Mouse (Mus musculus) embryonic facial prominence, embryonic 12.5 days (tissue): ENCODE data around the gene Tmem120a. TPM values are rescaled to one million over a fixed set of nuclear protein-coding genes. Genes with fewer than 3 reads are reported as not detected.

Source experiments
- ATAC-seq: fragments of 200-750 bp; cut with Nextera tagmentation; 2 replicates; pipeline ENCODE4 v1.8.0; 2017; ENCODE audit not compliant: insufficient number of reproducible peaks, insufficient read depth, low FRiP score, low TSS enrichment
- H3K27ac ChIP-seq: fragments of 300-500 bp; sonication (generic); 2 replicates; pipeline ENCODE4 v1.5.1; 2016; ENCODE audit warnings: mild to moderate bottlenecking
- H3K27me3 ChIP-seq: fragments of 300-500 bp; sonication (generic); 2 replicates; pipeline ENCODE4 v1.6.1; 2016; ENCODE audit warnings: mild to moderate bottlenecking, moderate library complexity
- H3K36me3 ChIP-seq: fragments of 300-500 bp; sonication (generic); 2 replicates; pipeline ENCODE4 v1.6.1; 2016; ENCODE audit warnings: mild to moderate bottlenecking
- H3K4me1 ChIP-seq: fragments of 300-500 bp; sonication (generic); 2 replicates; pipeline ENCODE4 v1.6.1; 2016
- H3K4me2 ChIP-seq: fragments of 300-500 bp; sonication (generic); replicated peaks from 2 replicates; pipeline ENCODE4 v1.6.1; 2016; ENCODE audit warnings: mild to moderate bottlenecking, moderate library complexity
- H3K4me3 ChIP-seq: fragments of 300-500 bp; sonication (generic); 2 replicates; pipeline ENCODE4 v1.5.1; 2016; ENCODE audit warnings: mild to moderate bottlenecking
- H3K9ac ChIP-seq: fragments of 300-500 bp; sonication (generic); 2 replicates; pipeline ENCODE4 v1.6.1; 2016; ENCODE audit warnings: mild to moderate bottlenecking, moderate library complexity
- H3K9me3 ChIP-seq: fragments of 300-500 bp; sonication (generic); 2 replicates; pipeline ENCODE4 v1.6.1; 2016; ENCODE audit warnings: mild to moderate bottlenecking, moderate library complexity
- WGBS: fragments of 180-500 bp; shearing (Covaris S2); methylation state at CpG from one replicate; pipeline ENCODE4 v1.1.7; 2016; 5-methylcytosine and 5-hydroxymethylcytosine counted together
- polyA plus RNA-seq: library from polyadenylated mRNA; unstranded; fragments of >200 nt; fragmentation: Nextera tagmentation; extraction: Ambion mirVana; gene quantifications from 2 replicates; pipeline ENCODE4 v1.2.1, GENCODE M21; 2016

Gene Tmem120a
- 50.4 and 53.1 TPM in 2 replicates for polyA plus RNA-seq

DNA sequence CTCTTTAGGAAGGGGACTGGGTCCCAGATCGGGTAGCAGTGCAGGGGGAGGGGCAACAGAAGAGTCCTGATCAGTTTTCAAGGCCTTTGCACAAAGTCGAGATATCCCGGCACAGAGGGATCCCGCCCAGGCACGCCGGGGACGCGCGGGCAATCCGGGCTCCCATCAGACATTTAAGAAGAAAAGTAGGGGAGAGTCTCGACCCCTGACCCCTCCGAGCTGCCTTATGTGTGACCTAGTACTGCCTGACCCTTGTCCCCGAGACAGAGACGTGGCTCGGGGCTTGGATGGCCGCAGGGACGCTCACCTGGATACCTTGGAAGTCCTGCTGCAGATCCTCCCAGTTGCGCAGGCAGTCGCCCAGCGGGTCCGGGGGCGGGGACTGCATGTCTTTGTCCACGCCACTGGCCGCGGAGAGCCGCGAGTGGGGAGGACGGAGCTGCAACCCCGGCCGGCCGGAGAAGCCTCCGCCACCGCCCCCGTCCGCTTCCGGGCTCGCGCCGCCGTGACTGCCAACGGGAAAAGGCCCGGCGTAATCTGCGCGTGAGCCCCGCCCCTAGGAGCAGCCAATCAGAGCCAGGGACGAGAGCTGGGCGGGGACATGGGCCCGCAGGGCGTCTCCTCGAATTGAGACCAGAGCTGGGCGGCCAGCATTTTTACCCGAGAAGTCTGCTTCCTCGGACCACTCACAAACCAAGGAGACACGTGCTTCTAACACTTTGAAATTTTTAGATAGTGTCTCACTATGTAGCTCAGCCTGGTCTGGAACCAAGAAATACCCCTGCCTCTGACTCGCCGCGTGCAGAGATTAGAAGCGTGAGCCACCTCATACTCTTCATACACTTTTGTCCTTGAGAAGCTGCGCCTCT, at the start of gene Tmem120a:
Gene Tmem120a (minus strand): TSS at position 708 of the 869 bp plus-strand sequence.
- Histone ChIP-seq H3K27ac (peak within 1 kb of the TSS; percentile 59), H3K4me2 (peak within 1 kb of the TSS; percentile 86), H3K36me3 (peaks cover 18% of the 10 kb centered on the region), H3K4me1 (peaks cover 22% of the 10 kb centered on the region), H3K27me3 (no peaks in the 10 kb centered on the region), H3K9ac (peak within 1 kb of the TSS; percentile 76), H3K4me3 (peak within 1 kb of the TSS; percentile 92), H3K9me3 (0 out of 2 replicates have a peak, but pooled peaks cover 4% of the 10 kb centered on the region)
- under 1% methylated on average over 60 of the region's 60 CpGs for WGBS
- ATAC-seq: peak; percentile 92

DNA sequence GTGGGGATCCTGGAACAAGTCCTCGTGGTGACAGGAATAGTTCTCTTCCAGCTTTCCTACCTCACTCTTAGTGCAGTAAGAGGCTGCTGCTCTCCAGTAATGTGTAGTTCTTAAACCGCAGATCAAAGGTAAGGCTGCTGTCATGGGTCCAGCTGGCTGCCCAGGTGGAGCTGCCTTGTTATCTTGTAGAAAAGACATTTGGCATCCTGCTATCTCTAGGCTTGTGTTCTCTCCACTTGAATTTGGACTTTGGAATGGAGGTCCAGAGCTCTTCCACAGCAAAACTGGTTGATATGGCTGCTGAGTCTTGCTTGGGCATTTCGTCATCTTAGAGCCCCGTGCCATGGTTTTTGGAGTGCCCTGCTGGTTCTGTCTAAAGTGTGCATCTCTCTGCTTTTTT, 38.7 kb upstream of the Tmem120a start:
- no peak overlapping the region for H3K9ac ChIP-seq
- 88% methylated on average over 4 of the region's 4 CpGs for WGBS
- no peak overlapping the region for H3K27ac ChIP-seq
- H3K4me1 ChIP-seq: peaks cover 15% of the 10 kb centered on the region
- H3K36me3 ChIP-seq: peaks cover 66% of the 10 kb centered on the region
- H3K4me2 ChIP-seq: no peak overlapping the region
- no peak overlapping the region for H3K4me3 ChIP-seq
- H3K9me3 ChIP-seq: no peaks in the 10 kb centered on the region
- H3K27me3 ChIP-seq: no peaks in the 10 kb centered on the region
- ATAC-seq: no peak

DNA sequence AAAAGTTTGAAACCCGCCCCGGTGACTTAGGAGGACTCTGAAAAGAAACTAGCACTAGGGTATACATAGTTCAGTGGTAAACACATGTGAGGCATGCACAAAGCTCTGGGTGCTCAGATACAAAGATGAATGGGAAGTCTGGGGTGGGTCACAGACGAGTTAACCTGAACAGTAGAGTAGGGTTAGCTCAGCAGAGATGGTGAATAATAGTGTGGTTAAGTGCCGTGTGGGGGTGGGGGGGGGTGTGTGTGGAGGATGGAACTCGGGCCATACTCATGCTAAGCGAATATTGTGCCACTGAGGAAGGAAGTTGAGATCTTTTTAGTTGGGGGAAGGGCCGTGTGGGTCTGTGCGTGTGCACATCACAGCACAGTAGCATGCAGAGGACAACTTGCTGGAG, 36.1 kb upstream of the Tmem120a start:
- Histone ChIP-seq H3K4me3 (no peak overlapping the region), H3K36me3 (peaks cover 40% of the 10 kb centered on the region), H3K4me2 (peak overlapping the region; percentile 2; the same call in 1 of the 2 replicates), H3K9me3 (no peaks in the 10 kb centered on the region), H3K9ac (no peak overlapping the region), H3K27ac (no peak overlapping the region), H3K27me3 (no peaks in the 10 kb centered on the region), H3K4me1 (peaks cover 19% of the 10 kb centered on the region)
- WGBS: 84% methylated on average over 8 of the region's 8 CpGs
- ATAC-seq: no peak

DNA sequence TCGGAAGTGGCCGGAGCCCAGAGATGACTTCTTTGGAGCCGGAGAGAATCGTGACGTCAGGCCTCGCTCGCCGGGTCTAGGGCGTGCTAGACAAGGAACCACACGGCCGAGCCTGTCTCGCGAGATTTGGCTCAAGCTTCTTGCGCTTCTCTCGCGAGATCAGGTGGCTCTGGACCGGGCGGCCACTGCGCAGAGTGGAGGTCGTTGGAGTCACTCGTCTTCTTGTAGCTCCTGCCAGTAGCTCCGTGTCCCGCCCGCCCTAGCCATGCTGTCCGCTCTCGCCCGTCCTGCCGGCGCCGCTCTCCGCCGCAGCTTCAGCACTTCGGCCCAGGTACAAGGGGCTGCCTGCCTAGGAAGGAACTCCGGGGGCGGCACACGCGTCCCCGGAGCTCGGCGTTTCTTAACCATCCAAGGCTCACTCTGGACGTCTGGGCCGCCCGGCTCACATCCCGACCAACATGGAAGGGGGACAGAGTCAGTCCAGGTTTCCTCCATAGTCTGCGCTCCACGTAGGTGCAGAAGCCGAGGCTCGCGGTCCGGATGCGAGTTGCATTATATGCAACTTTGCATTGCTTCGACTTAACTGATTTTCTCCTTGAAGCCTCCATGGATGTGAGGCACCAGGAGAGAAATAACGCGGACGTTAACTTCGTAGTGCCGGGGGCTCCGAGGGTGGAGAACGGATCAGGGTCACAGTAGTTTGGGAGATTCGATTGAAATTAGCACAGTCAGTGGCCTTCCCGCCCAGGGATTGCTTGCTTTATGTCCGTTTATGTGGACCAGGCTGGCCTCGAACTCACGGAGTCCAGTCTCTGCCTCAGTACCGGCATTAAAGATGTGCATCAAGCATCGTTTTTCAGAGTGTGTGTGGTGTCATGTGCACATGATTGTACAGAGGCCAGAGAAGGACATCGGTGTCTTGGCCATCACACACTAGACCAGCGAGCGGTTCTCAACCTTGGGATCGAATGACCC, 34.5 kb upstream of the Tmem120a start, which contains the start of gene Mdh2:
Gene Mdh2 (plus strand): TSS at position 10 of the 975 bp plus-strand sequence.
- H3K36me3 ChIP-seq: peaks cover 24% of the 10 kb centered on the region
- peak within 1 kb of the TSS; percentile 86 for H3K4me3 ChIP-seq
- H3K4me2 ChIP-seq: peak within 1 kb of the TSS; percentile 85
- H3K27ac ChIP-seq: peak within 1 kb of the TSS; percentile 94
- WGBS: 1% methylated on average over 70 of the region's 70 CpGs
- H3K9ac ChIP-seq: peak within 1 kb of the TSS; percentile 94
- peaks cover 19% of the 10 kb centered on the region for H3K4me1 ChIP-seq
- no peaks in the 10 kb centered on the region for H3K9me3 ChIP-seq
- peak; percentile 96 for ATAC-seq
- no peaks in the 10 kb centered on the region for H3K27me3 ChIP-seq

DNA sequence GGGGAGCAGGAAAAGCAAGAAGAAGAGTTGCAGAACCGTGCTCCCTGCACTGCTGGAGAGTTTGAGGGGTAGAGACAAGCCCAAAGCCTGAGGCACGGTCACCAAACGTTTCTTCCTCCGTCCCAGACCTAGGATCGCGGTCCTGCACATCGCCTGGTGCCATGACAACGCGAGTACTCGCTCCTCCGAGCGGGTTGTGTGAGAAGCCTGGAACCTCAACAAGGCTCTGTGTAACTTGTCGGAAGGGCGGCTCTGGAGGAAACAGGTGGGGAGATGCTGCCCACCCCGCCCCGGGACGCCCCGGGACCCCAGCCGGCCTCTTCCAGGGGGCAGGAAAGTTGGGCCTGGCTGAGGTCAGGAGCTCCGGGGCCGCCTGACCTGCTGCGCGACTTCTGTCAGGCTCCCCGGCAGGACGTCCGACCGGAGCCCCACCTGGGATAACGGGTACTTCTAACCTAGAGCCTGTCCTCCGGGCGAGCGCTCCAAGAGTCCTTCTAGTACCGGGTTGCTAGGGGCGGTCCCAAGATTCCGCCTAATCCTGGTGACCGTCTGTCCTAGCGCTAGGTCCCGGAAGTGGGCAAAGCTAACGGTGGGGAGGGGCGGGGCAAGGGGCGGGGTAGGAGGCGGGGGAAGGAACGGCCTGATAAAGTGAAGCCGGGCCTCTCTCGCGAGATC, 33.7 kb upstream of the Tmem120a start, which contains the start of gene Styxl1:
Gene Styxl1 (minus strand): TSS at position 590 of the 675 bp plus-strand sequence.
- ATAC-seq: peak; percentile 87
- WGBS: under 1% methylated on average over 45 of the region's 45 CpGs
- peak within 1 kb of the TSS; percentile 94 for H3K27ac ChIP-seq

DNA sequence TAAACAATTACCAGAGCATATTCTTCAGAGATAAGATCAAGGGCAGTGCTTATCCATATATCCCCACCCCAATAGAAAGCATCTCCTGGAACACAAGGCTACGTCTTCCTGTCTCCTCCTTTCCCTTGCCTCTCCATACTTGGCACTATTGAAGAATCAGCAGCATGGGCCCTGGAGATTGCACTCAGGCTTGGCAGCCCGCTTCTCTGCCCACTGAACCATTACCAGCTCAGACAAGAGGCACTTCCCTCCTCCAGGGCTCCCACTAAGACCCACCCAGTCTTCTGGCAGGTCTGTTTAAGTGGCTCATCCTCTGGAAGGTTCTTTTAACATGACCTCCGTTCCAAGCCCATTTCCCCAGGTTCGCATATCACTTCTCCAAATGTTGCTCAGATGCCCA, 32.3 kb upstream of the Tmem120a start:
- ATAC-seq: no peak
- Histone ChIP-seq H3K4me2 (no peak overlapping the region), H3K9me3 (no peaks in the 10 kb centered on the region), H3K4me1 (peaks cover 19% of the 10 kb centered on the region), H3K9ac (no peak overlapping the region), H3K36me3 (peaks cover 4% of the 10 kb centered on the region), H3K4me3 (no peak overlapping the region), H3K27ac (no peak overlapping the region), H3K27me3 (no peaks in the 10 kb centered on the region)
- 79% methylated on average over 4 of the region's 4 CpGs for WGBS

More for the DNA sequence above, 33.7 kb upstream of the Tmem120a start, which contains the start of gene Styxl1:
- Histone ChIP-seq H3K27me3 (no peaks in the 10 kb centered on the region), H3K36me3 (peaks cover 16% of the 10 kb centered on the region), H3K9ac (peak within 1 kb of the TSS; percentile 94), H3K4me2 (peak within 1 kb of the TSS; percentile 85), H3K9me3 (no peaks in the 10 kb centered on the region), H3K4me3 (peak within 1 kb of the TSS; percentile 86), H3K4me1 (peaks cover 19% of the 10 kb centered on the region)

DNA sequence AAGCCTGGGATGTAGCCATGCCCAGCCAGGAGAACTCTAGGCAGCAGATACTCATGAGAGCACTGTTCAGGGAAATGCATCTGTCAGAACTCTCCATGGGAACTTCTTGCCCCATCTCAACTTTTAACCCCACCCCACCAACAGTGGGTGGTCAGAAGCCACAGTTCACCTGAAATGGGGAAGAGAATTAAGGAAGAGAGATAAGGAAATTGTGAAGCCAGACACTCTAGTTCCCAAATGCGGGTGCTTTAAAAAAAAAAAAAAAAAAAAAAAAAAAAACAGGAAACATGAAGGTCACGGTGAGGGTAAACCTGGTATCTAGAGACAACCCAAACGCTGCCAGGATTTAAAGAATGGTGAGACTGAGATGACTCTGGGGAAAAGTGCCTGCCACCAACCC, 28.3 kb upstream of the Tmem120a start:
- no peak for ATAC-seq
- H3K9me3 ChIP-seq: no peaks in the 10 kb centered on the region
- H3K4me3 ChIP-seq: no peak overlapping the region
- no peak overlapping the region for H3K9ac ChIP-seq
- WGBS: 56% methylated on average over 3 of the region's 3 CpGs
- H3K4me2 ChIP-seq: no peak overlapping the region
- H3K4me1 ChIP-seq: peaks cover 2% of the 10 kb centered on the region; the same call in 1 of the 2 replicates
- no peak overlapping the region for H3K27ac ChIP-seq
- no peaks in the 10 kb centered on the region for H3K27me3 ChIP-seq
- no peaks in the 10 kb centered on the region for H3K36me3 ChIP-seq

DNA sequence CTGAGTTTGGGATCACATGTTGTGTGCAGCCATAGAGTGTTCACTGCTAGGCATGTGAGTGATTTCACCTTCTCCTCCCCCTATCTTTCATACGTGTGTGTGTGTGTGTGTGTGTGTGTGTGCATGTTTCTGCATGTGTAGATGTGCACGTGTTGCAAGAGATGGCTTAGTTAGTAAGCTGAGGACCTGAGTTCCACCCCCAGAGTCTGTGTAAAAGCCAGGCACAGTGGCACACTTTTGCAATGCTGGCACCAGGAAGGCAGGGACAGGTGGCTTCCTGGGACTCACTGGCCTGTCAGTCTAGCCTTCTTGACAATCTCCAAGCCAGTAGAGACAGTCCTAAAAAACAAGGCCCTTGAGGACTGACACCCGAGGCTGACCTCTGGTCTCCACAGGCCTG, 20.7 kb upstream of the Tmem120a start:
- H3K9me3 ChIP-seq: no peaks in the 10 kb centered on the region
- WGBS: 57% methylated on average over 3 of the region's 3 CpGs
- H3K36me3 ChIP-seq: no peaks in the 10 kb centered on the region
- H3K4me1 ChIP-seq: no peaks in the 10 kb centered on the region
- H3K4me3 ChIP-seq: no peak overlapping the region
- H3K27ac ChIP-seq: no peak overlapping the region
- no peaks in the 10 kb centered on the region for H3K27me3 ChIP-seq
- no peak for ATAC-seq
- no peak overlapping the region for H3K9ac ChIP-seq
- H3K4me2 ChIP-seq: no peak overlapping the region

DNA sequence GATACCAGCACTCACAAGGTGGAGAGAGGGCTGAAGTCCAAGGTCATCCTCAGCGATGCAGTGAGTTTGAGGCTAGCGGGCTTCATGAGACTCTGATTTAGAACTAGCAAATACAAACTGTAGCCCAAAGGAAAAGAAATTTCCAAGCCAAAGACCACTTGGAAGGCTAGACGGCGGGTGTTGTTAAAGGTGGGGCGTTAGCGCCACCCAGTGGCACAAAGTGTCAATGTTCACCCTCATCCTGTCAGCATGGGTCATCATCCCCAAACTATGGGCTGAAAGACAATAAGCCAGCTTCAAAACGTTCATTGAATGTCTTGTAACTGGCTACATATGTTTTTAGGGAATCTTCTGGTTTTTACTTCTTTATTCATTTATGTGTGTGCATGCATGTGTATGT, 19.3 kb upstream of the Tmem120a start:
- no peak overlapping the region for H3K4me3 ChIP-seq
- H3K4me2 ChIP-seq: no peak overlapping the region
- ATAC-seq: no peak
- 3% methylated on average over 7 of the region's 7 CpGs for WGBS
- H3K27ac ChIP-seq: no peak overlapping the region
- no peaks in the 10 kb centered on the region for H3K9me3 ChIP-seq
- H3K36me3 ChIP-seq: no peaks in the 10 kb centered on the region
- H3K9ac ChIP-seq: no peak overlapping the region
- no peaks in the 10 kb centered on the region for H3K27me3 ChIP-seq
- H3K4me1 ChIP-seq: no peaks in the 10 kb centered on the region

DNA sequence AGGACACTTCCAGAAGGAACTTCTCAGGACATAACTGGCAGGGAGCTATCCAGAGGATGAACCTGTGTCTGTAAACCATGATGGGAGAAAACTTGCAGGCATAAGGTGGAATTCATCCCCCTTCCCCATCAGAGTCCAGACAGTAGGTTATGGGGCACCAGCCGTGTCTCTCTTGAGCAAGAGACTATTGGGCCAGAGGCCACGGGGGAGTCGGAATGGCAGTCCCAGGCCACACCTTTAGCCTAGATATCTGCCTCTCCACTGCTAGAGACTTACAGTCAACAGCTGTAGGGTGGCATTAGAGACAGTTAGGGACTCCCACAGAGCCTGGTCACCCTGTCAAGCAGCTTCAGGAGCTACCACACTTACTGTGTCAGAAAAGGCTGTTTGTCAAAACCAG, 17.6 kb upstream of the Tmem120a start:
- H3K9ac ChIP-seq: no peak overlapping the region
- no peaks in the 10 kb centered on the region for H3K27me3 ChIP-seq
- H3K27ac ChIP-seq: no peak overlapping the region
- H3K4me1 ChIP-seq: no peaks in the 10 kb centered on the region
- ATAC-seq: no peak
- 75% methylated on average over 3 of the region's 3 CpGs for WGBS
- no peak overlapping the region for H3K4me3 ChIP-seq
- H3K36me3 ChIP-seq: no peaks in the 10 kb centered on the region
- no peak overlapping the region for H3K4me2 ChIP-seq
- H3K9me3 ChIP-seq: no peaks in the 10 kb centered on the region

DNA sequence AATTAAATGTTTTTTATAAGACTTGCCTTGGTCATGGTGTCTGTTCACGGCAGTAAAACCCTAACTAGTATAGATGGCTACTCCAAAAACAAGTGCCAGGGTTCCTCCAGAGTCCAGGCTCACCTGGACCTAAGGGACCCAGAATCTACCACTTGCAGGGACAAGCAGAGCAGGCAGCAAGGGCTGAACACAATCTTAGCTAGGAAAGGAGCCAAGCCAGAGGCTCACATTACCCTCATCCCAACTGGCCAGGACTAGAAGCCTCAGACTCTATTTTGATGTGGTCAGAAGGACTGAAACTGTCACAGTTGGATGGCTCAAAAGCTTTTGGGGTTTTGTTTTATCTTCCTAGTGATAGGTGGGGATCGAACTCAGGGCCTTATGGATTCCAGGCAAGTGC, 7.3 kb upstream of the Tmem120a start:
- H3K4me1 ChIP-seq: no peaks in the 10 kb centered on the region
- WGBS: 82% methylated on average over 2 of the region's 2 CpGs
- no peak for ATAC-seq

More for the DNA sequence above, 7.3 kb upstream of the Tmem120a start:
- Histone ChIP-seq H3K36me3 (no peaks in the 10 kb centered on the region), H3K9me3 (0 out of 2 replicates have a peak, but pooled peaks cover 4% of the 10 kb centered on the region), H3K27ac (no peak overlapping the region), H3K27me3 (no peaks in the 10 kb centered on the region), H3K9ac (no peak overlapping the region), H3K4me3 (no peak overlapping the region), H3K4me2 (no peak overlapping the region)
